Mouse (Mus musculus): ENCODE data around the gene Rom1.
A peak's percentile ranks its signal among the peaks of the same experiment; 100 is the strongest.
"Not testable (repeated sequence)": the region's sequence is repeated elsewhere in the genome, so short reads cannot be mapped to it uniquely, and the experiment has no call there.

The Rom1 gene

DNA sequence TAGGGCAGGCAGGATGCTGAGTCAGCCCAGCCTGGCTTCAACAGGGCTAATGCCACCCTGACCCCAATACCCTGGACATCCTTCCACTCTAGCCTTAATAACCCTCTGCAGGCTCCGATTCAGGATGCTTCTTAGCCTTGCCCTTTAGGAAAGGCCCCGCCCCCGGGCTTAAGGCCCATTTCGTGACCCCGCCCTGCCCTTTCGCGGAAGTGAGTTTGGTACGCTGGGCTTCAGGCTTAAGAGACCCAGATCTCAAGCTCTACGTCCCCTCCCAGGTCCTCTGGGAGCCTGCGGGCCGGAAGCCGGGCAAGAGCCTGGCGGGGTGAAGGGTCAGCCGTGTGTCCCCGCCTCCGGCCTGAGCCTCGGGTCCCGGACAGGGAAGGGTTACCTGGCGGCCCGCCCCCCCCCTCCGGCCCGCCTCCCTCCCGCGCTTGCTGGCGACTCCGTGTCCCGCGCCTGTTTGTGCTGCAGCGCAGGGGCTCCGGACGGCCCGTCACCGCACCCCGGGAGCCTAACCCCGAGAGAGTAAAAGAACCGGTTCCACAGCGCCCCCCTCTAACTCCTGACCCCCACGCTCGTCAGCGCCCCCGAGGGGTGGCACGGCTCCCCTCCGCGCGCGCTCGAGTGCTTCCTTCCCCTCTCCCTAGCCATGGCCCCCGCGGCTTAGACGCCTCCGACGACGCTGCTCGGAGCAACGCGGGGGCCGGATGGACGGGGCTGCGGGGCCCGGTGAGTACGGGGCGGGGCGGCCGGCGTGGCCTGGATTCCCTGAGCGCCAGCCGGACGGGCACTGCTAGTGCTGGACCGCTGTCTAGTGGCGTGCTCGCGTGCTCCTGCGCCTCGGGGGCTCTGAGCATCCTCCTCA lies at the start of gene Rom1, which contains the start of gene Eml3:
Rom1 (minus strand) TSS at position 133 of the 865 bp plus-strand sequence.
Eml3 (plus strand) TSS at position 329 of the 865 bp plus-strand sequence.
- peak; percentile 95 for DNase-seq

DNA sequence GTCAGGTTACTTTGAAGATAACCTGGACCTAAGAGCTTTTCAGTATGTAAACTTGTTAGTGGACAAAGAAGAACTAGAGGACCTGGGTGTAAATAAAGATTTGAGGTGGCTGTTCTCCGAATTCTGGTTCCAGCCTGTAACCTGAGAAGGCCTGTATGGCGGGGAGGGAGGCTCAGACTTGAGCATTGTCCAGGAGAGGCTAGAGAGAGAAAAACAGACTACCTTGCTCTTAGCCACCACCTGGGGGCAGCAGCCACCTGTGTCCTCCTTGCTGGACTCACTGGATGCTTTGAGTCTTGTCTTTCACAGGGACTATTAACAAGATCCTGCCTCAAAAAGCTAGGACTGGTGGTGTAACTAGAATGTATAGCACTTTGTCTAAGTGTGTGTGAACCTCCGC lies 47.4 kb upstream of the Rom1 start:
- DNase-seq: peak; percentile 62

DNA sequence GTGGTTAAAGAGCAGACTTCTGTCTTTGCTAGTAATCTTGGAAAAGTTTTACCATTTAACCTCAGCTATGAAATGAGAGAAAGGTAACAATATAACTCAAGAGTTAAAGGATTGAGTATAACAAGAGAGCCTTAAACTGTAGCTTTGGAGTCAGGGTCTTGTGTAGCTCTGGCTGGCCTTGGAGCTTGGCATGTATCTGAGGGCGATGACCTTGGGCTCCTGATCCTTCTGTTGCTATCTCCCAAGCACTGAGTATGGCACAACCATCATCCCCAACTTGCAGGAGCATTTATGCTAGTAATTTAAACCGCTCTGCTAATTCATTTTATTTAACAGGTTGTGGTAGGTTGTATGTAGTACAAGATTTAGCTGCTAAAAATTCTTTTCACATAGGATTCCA lies 46.3 kb upstream of the Rom1 start:
- no peak for DNase-seq

DNA sequence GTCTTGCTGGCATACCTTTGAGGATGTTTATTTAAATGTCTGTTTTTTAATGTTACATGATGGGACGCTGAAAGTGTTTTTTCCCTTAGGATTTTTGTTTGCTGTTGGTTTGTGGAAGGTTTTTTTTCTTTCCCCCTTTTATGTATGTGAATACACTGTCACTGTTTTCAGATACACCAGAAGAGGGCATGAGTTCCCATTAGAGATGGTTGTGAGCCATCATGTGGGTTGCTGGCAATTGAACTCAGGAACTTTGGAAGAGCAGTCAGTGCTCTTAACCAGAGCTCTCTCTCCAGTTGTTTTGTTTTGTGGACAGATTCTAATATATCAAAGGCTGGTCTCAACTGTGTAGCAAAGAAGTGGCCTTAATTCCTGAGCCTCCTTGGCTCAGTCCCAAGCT lies 45.5 kb upstream of the Rom1 start:
- DNase-seq: no peak

DNA sequence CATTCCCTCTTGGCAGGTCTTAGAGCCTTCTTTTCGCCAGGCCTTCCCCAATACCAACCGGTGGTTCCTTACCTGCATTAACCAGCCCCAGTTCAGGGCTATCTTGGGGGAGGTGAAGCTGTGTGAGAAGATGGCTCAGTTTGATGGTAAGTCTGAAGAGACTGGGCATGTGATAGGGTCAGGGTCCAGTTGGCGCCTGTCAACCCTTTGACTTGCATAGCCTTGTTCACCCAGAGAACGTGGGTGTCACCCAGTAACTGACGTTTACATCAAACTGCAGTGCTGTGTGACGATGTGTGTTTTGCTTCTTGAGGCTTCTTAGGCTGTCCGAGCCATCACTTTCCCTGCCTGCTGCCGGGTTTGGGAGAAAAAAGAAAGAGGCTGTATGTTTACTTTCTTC lies 43.3 kb upstream of the Rom1 start:
- not testable (repeated sequence) for DNase-seq

DNA sequence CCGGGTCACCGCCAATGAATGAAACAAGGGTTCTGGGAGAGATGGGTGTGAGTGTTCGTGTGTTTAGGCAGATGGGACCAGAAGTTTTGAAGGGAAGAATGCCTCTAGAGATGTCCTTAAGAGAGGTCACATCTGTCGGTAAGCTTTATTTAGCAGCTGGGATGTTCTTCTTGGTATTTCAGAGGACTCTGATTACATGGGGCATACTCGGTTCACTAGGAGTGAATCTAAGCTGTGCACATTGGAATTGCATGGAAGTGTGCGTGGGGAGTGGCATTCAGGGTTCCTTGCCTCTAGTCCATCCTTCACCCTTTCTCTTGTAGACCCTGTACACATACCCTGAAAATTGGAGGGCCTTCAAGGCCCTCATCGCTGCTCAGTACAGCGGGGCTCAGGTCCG lies 38.7 kb upstream of the Rom1 start:
- no peak for DNase-seq

DNA sequence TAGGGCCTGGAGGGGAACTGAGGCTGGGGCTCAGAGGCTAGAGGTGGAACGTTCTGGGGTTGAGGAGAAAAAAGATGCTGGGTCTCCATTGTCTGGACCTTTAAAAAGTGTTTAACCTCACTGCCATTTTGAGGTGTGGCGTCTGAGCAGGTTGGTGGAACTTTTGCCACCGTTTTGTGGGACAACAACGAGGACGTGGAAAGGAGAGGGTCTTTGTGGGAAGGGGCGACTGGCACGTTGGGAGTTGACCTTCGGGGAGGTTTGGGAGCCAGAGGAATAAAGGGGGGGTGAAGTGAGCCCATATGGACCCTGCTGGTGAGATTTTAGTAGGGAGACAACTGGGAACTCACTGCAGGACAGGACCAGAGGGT lies 38.2 kb upstream of the Rom1 start:
- no peak for DNase-seq

DNA sequence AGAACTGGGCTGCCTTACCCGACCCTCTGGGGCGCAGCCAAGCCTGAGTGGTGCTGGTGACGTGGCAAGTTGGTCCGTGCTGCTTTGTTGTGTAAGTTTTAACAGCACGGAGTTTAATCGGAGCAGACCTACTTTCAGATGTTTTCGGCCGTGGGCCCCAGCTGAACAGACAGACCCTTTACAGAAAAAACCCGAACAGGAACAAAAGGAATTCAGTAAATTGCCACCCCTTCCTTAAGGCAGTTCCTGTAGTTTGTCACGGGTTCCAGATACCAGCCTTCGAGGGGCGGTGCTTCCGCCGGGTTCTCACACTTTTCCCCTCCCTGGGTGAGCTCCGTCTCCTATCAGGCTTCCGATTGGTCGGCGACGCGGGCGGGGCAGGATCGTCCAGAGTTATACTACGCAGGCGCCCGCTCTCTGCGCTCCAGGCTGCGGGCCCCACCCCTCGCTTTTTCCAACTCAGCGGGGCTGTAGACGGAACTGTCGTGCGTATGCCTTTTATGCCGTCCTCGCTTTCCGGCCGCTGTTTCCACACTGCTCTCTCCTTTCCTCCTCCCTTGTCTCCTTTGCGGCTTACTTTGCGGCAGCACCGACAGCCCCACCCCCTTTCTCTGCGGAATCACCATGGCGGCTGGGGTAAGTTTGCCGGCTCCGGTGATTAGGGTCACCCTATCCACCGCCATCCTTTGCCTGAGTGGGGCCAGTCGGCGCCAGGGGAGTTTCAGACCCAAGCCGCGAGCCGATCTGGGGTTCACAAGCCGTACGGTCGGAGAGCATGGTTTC lies 37.6 kb upstream of the Rom1 start, which contains the start of gene Eef1g:
Eef1g (plus strand) TSS at position 452 of the 783 bp plus-strand sequence.
- peak; percentile 100 for DNase-seq

DNA sequence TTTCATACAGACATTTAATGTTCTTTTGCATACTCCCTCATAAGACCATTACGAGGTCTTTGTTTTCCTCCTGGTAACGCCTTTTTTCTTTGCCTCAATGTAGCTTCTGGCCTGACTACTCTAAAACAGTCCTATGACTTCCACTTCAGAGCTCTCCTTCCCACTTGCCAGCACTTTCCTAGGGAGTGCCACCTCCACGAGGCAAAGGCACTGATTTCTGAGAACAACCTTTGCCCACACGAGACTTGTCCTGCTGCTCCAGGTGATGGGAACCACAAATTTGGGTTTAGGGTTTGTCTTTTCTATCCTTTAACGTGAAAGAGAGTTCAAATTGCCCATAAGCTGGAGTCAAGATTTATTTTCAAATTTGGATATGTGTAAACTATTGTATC lies 37.0 kb upstream of the Rom1 start:
- no peak for DNase-seq

DNA sequence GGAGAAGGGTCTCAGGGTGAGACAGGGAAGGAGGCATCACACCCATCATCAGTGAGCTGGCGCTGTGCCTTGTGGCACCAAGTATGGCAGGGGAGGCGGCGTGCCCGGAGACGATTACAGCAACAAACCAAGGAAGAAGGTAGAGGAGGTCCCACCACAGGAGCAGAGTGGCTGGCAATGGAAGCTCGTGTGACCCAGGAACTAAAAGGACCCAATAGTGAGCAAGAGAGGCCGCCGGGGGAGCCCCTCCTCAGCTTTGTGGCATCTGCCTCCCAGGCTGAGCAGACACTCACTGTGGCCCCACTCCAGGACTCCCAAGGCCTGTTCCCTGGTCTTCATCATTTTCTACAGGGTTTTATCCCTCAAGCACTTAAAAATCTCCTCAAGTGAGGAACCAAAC lies 36.6 kb upstream of the Rom1 start:
- DNase-seq: no peak

DNA sequence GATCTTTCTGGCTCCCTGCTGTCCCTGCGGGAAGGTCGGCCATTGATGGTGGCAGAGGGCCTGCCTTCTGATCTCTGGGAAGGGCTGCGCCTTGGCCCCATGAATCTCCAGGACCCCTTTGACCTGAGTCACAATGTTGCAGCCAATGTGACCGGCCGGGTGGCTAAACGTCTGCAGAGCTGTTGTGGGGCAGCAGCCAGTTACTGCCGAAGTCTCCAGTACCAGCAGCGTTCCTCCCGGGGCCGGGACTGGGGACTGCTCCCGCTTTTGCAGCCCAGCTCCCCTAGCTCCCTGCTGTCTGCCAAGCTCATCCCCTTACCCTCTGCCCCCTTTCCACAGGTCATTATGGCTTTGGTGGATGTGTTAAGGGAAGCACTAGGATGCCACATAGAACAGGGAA lies 35.9 kb upstream of the Rom1 start:
- DNase-seq: no peak

DNA sequence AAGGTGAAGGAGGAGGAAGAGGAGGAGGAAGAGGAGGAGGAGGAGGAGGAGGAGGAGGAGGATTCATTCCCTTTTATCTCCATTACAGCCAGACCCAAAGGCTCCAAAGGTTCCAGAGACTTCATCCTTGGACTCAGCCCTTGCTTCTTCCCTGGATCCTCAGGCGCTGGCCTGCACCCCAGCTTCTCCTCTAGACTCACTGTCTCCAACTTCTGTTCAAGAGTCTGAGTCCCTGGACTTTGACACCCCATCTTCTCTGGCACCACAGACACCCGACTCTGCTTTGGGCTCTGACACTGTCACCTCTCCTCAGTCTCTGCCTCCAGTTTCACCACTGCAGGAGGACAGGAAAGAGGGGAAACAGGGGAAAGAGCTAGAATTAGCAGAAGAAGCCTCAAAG lies 33.1 kb upstream of the Rom1 start:
- DNase-seq: no peak

DNA sequence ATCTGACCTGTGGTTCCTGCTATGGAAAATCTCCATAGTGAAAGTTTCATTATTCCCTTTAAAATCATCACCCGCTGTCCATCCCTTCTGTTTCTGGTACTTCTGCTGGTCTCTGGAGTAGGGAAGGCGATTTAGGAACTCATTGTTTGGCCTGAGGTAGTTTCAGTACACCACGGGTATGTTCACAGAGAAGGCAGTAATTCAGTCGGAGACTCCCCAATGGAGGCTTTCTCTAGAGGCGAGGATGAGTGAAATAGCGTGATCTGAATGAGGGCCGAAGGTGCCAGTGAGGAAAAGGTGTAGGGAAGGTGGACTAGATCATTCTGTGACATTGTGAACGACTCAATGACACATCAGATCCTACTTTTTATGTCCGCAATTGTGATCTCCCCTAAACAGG lies 25.0 kb upstream of the Rom1 start:
- DNase-seq: peak; percentile 6

DNA sequence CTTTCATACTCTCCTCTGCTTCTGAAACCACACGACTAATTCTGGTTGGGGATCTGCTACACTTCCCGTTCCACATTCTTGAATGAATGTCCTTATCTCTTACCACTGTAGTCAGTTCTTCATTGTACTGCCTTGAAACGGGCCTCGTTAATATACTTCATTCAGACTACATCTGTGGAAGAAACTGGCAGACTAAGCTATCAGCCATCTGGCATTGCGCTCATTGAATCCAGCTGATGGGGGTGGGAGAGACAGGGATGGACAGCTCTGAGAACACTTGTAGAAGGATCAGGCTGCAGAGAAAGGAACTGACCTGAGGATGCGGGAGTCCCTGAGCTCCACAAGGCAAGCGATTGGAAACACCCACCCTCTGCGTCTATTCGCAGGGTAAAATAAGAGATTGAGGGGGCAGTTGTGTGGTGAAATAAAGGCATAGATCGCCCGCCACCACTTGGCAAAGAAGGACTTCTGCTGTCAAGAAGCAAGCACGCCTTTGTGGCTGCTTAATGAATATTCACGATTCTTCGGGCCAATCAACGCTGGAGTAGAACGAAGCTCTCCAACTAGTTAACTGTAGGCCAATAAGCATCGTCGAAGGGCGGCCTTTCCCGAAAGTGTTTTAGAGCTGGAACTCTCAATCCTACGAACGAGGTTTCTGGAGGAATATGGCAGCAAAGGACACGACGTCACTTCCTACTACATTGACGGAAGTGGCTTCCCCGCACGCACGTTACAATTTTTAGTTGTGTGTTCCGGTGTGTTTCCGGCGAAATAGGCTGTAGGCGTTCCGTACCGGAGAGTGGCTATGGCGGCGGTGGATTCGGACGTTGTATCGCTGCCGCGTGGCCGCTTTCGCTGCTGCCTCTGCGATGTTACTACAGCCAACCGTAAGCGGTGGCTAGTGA lies 24.2 kb upstream of the Rom1 start, which contains the start of gene Tut1:
Tut1 (plus strand) TSS at position 713 of the 905 bp plus-strand sequence.
- peak; percentile 98 for DNase-seq

DNA sequence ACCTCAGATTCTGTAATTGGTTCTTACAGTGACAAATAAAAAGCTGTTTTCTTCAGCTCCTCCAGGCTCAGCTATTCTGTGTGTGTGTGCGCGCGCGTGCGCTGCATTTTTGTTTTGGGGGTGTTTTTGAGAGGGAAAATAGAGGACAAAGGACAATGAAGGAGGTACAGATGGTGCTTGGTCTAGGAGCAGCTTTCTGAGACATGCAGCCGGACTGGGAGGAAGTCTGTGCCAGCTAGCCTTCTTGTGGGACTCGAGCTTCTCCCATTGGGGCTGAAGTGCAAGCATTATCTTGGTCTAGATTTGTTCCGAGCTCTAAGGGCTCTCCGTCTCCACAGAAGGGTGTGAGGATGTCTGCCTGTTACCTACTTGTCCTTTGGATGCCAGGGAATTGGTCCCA lies 23.1 kb upstream of the Rom1 start:
- no peak for DNase-seq

DNA sequence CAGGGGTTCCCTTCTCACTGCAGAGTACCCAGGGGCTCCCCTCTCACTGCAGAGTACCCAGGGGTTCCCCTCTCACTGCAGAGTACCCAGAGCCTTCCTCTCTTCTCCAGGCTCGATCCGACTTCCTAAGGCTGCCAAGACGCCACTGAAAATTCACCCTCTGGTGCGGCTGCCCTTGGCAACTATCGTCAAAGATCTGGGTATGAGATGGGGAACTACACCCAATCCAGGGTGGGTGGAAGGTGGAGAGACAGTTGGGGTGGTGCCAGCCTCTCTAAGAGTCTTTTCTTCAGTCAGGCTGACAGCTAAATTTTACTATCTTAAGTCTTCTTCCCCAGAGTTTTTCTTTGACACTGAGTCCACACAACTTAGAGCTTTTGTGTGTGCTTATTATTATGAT lies 21.0 kb upstream of the Rom1 start:
- DNase-seq: no peak

DNA sequence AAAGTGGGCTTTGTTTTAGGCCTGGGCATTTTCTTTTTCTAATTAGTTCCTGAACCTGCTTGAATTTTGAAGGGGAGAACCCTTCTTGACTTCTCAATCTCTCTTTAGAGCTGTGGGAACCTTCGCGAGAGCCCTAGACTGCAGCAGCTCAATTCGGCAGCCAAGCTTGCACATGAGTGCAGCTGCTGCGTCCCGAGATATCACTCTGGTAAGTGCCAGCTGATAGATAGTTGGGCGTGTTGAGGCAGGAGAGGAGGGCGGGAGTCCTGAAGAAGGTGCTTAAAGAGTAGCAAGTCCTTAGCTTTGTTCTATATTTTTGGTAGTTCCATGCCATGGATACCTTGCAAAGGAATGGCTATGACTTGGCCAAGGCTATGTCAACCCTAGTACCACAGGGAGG lies 17.8 kb upstream of the Rom1 start:
- no peak for DNase-seq

DNA sequence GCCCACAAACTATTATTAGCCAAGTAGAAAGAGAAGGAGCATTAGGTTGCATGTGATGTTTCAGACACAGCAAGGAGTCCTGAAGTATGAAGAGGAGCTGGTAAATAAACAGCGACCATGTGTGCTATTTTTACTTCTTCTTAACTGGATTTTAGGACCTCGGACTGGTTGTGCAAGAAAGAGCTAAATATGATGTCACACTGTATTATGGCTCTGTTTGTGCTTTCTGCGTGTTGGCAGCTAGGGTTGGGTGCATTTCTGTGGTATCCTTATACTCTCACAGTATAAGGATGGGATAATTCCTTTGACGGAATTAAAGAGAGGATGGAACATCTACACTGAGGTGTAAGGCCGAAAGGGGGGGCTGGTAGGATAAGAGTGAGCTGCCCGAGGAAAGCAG lies 16.1 kb upstream of the Rom1 start:
- no peak for DNase-seq

DNA sequence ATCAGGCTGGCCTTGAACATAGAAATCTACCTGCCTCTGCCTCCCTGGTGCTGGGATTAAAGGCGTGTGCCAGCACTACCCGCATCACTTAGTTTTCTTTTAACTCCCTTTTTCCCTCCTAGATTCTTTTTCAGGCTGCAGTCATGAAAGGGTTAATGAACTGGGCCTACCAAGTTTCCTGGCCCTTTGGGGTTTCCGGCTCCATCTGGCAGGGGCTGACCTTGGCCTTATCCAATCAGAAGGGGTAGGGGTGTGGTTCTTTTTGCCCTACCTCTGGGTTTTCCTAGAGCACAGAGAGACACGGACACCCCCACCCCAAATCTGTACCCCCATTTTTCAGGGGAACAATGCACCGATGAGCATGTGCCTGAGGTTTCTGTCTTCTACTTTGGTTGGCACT lies 15.6 kb upstream of the Rom1 start:
- DNase-seq: peak; percentile 83

DNA sequence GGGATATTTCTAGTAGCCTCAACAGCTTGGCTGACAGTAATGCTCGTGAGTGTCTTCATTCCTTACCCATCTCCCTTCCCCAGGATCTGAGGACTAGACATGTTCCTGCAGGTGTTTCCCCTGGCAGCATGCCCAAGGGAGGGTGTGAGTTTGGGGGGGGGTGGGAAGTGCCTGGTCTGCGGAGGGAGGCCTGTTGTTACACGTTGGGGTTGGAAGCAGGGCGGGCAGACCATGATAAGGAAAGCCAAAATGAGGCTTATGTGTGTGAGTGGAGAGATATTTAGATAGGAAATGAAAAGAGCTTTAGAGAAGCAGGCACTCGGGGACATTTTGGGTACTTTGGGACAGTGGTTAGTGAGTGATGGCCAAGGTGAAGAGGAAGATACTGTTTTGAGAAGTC lies 14.9 kb upstream of the Rom1 start:
- no peak for DNase-seq

DNA sequence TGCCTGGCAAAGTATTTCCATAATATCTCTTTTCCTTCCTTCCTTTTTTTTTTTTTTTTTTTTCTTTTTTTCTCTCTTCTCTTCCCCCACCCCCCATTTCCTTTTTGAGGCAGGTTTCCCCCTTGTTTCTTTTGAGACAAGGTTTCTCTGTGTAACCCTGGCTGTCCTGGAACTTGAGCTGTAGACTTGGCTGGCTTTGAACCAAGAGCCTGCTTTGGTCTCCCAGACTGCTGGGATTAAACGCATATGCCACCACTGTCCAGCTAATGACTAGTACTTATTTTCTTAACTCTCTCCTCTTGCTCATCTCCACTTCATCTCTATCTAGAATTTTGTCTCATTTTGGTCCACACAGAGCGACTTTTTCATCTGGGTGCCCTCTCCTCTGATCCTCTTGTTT lies 13.9 kb upstream of the Rom1 start:
- DNase-seq: no peak

DNA sequence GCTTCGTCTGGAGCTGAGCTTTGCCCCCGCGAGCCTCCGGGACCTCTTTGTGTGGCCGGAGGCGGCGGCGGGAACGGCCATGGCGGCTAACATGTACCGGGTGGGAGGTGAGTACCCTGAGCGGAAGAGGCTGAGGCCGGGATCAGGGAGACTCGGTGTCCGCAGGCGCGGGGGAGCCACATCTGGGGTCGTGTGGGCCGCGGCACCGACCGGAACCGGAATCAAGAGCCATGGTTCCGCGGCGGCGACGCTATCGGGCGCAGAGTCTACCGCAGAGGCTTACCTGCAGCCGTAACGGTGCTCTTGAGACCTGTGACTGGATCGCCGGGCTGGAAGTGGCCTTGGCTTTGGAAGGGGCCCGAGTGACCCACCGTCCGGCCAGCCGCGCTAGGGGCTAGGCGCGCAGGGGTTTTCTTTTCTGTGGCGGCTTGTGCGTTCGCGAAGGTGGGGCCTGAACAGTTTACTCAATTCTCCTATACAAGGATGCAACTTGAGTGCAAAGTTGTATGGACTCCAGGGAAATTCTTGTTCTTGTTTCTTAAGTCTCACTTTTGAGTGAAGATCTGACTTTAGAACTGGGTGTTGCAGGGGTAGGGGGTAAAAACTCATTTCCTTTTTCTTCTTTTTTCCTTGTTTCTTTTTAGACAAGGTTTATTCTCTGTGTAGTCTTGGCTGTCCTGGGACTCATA lies 13.3 kb upstream of the Rom1 start:
- no peak for DNase-seq

Data from retina, postnatal 1 day (tissue).